Mouse (Mus musculus) right cerebral cortex, adult 18-20 months (tissue): ENCODE measurements around the gene Slc8a3.
A peak's percentile ranks its signal among the peaks of the same experiment; 100 is the strongest.

Source experiments
- DNase-seq: peaks from one replicate; pipeline ENCODE4 v3.0.0; 2022; ENCODE audit warnings: mixed read lengths

Gene Slc8a3

GRCm38 (mm10) chr12:81235456-81236330 lies 97.3 kb downstream of the Slc8a3 start:
- DNase-seq, result no peak

- DNase-seq, result no peak
Measured at GRCm38 (mm10) chr12:81233746-81234380, 99.1 kb downstream of the Slc8a3 start.

GRCm38 (mm10) chr12:81227767-81228460 lies 105.1 kb downstream of the Slc8a3 start:
- peak; percentile 87 for DNase-seq

GRCm38 (mm10) chr12:81226590-81226989 lies 106.4 kb downstream of the Slc8a3 start:
- peak; percentile 31 for DNase-seq

GRCm38 (mm10) chr12:81225966-81226577 lies 106.9 kb downstream of the Slc8a3 start:
- DNase-seq, result no peak

- no peak for DNase-seq
Measured at GRCm38 (mm10) chr12:81224843-81225242, 108.1 kb downstream of the Slc8a3 start.

- no peak for DNase-seq
Measured at GRCm38 (mm10) chr12:81223276-81223675, 109.7 kb downstream of the Slc8a3 start.

GRCm38 (mm10) chr12:81219339-81219738 lies 113.6 kb downstream of the Slc8a3 start:
- no peak for DNase-seq

GRCm38 (mm10) chr12:81208559-81208958 lies 124.4 kb downstream of the Slc8a3 start:
- DNase-seq, result no peak

GRCm38 (mm10) chr12:81205619-81206560 lies 127.1 kb downstream of the Slc8a3 start:
- DNase-seq, result no peak

- no peak for DNase-seq
Measured at GRCm38 (mm10) chr12:81203226-81203625, 129.8 kb downstream of the Slc8a3 start.

- DNase-seq, result peak; percentile 82
Measured at GRCm38 (mm10) chr12:81199280-81199955, 133.6 kb downstream of the Slc8a3 start.

GRCm38 (mm10) chr12:81197468-81198075 lies 135.4 kb downstream of the Slc8a3 start:
- no peak for DNase-seq

GRCm38 (mm10) chr12:81193968-81194367 lies 139.0 kb downstream of the Slc8a3 start:
- DNase-seq, result no peak

- DNase-seq, result no peak
Measured at GRCm38 (mm10) chr12:81189636-81190035, 143.3 kb downstream of the Slc8a3 start.

- no peak for DNase-seq
Measured at GRCm38 (mm10) chr12:81188996-81189395, 144.0 kb downstream of the Slc8a3 start.

GRCm38 (mm10) chr12:81188423-81188822 lies 144.6 kb downstream of the Slc8a3 start:
- DNase-seq, result no peak

GRCm38 (mm10) chr12:81186668-81187067 lies 146.3 kb downstream of the Slc8a3 start:
- DNase-seq, result no peak

GRCm38 (mm10) chr12:81186081-81186480 lies 146.9 kb downstream of the Slc8a3 start:
- peak; percentile 78 for DNase-seq

- DNase-seq, result no peak
Measured at GRCm38 (mm10) chr12:81184967-81185366, 148.0 kb downstream of the Slc8a3 start.

GRCm38 (mm10) chr12:81182073-81182472 lies 150.9 kb downstream of the Slc8a3 start:
- DNase-seq, result peak; percentile 29
